Comparison of ENCODE assay signal across 35 mouse cellular contexts in genomic region chr6:145590501-145591293, GRCm38 (mm10). TPM values are rescaled to one million over a fixed set of nuclear protein-coding genes. Genes with fewer than 3 reads are reported as not detected.
DNase-seq lines count a peak whose midpoint lies in the region; ATAC-seq and TF ChIP-seq lines count a peak whose summit lies in the region.
"Had no signal": no experiment of that assay in that cellular context is flagged by ENCODE, and none has a peak within 500 bp of the region (broad histone marks: within the 10 kb centered on the region; RNA-seq: fewer than 3 reads in every experiment).

No protein-coding gene starts in this region.

- no peak for TF ChIP-seq POLR2A in embryonic fibroblast, embryonic 13.5 days (IDR thresholded peaks at IDR 0.05; ENCODE audit: low read depth, low read length)

- no peak overlapping the region for H3K9ac ChIP-seq in kidney, postnatal 0 days (ENCODE audit: low read depth, low read length)
- H3K9ac ChIP-seq: embryonic facial prominence, embryonic 12.5 days; heart, embryonic 13.5 days; kidney, embryonic 15.5 days; liver, embryonic 14.5 days; neural tube, embryonic 12.5 days had no signal

- peak; percentile 52; the same call in 1 of the 2 replicates for ATAC-seq in kidney, postnatal 0 days (replicated peaks; ENCODE audit: low FRiP score, low read depth)
- ATAC-seq: intestine, embryonic 16.5 days had no signal

- no peaks in the 10 kb centered on the region for H3K27me3 ChIP-seq in kidney, postnatal 0 days (ENCODE audit: insufficient read depth, low read length)
- H3K27me3 ChIP-seq in embryonic facial prominence, embryonic 10.5 days (replicated peaks; ENCODE audit: low read depth, poor library complexity, severe bottlenecking): no peaks in the 10 kb centered on the region
- H3K27me3 ChIP-seq: embryonic facial prominence, embryonic 12.5 days; heart, embryonic 13.5 days; kidney, embryonic 15.5 days; neural tube, embryonic 12.5 days had no signal

- no peaks in the 10 kb centered on the region for H3K9me3 ChIP-seq in kidney, postnatal 0 days (replicated peaks; ENCODE audit: low read length)
- H3K9me3 ChIP-seq in embryonic facial prominence, embryonic 10.5 days: no peaks in the 10 kb centered on the region
- H3K9me3 ChIP-seq: embryonic facial prominence, embryonic 12.5 days; heart, embryonic 13.5 days; kidney, embryonic 15.5 days; midbrain, embryonic 10.5 days; neural tube, embryonic 12.5 days had no signal

- no peak overlapping the region for H3K4me3 ChIP-seq in kidney, postnatal 0 days (replicated peaks; ENCODE audit: low read depth, low read length)
- no peak overlapping the region for H3K4me3 ChIP-seq in embryonic facial prominence, embryonic 10.5 days
- no peak overlapping the region for H3K4me3 ChIP-seq in embryonic fibroblast, embryonic 13.5 days (ENCODE audit: insufficient read depth, low read length)
- H3K4me3 ChIP-seq: embryonic facial prominence, embryonic 12.5 days; erythroblast, embryonic 14.5 days; heart, adult 2 months; heart, embryonic 13.5 days; kidney, embryonic 15.5 days; midbrain, embryonic 10.5 days; myocyte; neural tube, embryonic 12.5 days had no signal

- no peak for TF ChIP-seq CTCF in kidney, postnatal 0 days (IDR thresholded peaks at IDR 0.05; ENCODE audit: low read depth)
- TF ChIP-seq CTCF in embryonic fibroblast, embryonic 13.5 days (IDR thresholded peaks at IDR 0.05; ENCODE audit: borderline replicate concordance, insufficient read depth, low read length): no peak

- peaks cover 13% of the 10 kb centered on the region for H3K4me1 ChIP-seq in kidney, postnatal 0 days (replicated peaks; ENCODE audit: insufficient read depth, low read length)
- H3K4me1 ChIP-seq in embryonic facial prominence, embryonic 10.5 days: peaks cover 17% of the 10 kb centered on the region
- H3K4me1 ChIP-seq in embryonic fibroblast, embryonic 13.5 days (ENCODE audit: control insufficient read depth, insufficient read depth, low read length): peaks cover 12% of the 10 kb centered on the region

- H3K27ac ChIP-seq in kidney, postnatal 0 days: no peak overlapping the region
- peak overlapping the region; percentile 48 for H3K27ac ChIP-seq in embryonic facial prominence, embryonic 10.5 days (replicated peaks)
- H3K27ac ChIP-seq in embryonic fibroblast, embryonic 13.5 days (ENCODE audit: insufficient read depth, low read length): peak overlapping the region; percentile 80
- H3K27ac ChIP-seq: embryonic facial prominence, embryonic 12.5 days; heart, adult 2 months; heart, embryonic 13.5 days; kidney, embryonic 15.5 days; liver, embryonic 14.5 days; midbrain, embryonic 10.5 days; neural tube, embryonic 12.5 days had no signal

- DNase-seq in heart, adult 11 months: peak; percentile 54
- DNase-seq in heart, adult 18-20 months: no peak
- DNase-seq in kidney, postnatal 0 days (ENCODE audit: low spot score): no peak
- DNase-seq in kidney, postnatal 10 days: no peak
- no peak for DNase-seq in embryonic facial prominence, embryonic 10.5 days (ENCODE audit: low spot score)
- no peak for DNase-seq in cerebellum, adult 9-11 months
- DNase-seq: adrenal gland, postnatal 25 days; B cell, adult 2 months; cerebellum, adult 2 months; cerebellum, postnatal 25 days; gastrocnemius, postnatal 14 days; heart, adult 2 months; heart, postnatal 10 days; layer of hippocampus, postnatal 36 days; left cerebral cortex, postnatal 4 days; liver; lung, adult 2 months; right cerebral cortex, adult 18-20 months; right cerebral cortex, postnatal 4 days; thymus, postnatal 4 days had no signal

- no peaks in the 10 kb centered on the region for H3K36me3 ChIP-seq in kidney, postnatal 0 days (ENCODE audit: insufficient read depth, low read length)
- H3K36me3 ChIP-seq in embryonic facial prominence, embryonic 10.5 days (replicated peaks): no peaks in the 10 kb centered on the region
- H3K36me3 ChIP-seq: embryonic facial prominence, embryonic 12.5 days; heart, embryonic 13.5 days; kidney, embryonic 15.5 days; midbrain, embryonic 10.5 days; neural tube, embryonic 12.5 days had no signal

- 47% methylated on average over 11 of the region's 11 CpGs for WGBS in kidney, postnatal 0 days
- WGBS in embryonic facial prominence, embryonic 10.5 days: 89% methylated on average over 11 of the region's 11 CpGs

- H3K4me2 ChIP-seq in kidney, postnatal 0 days (ENCODE audit: low read length): no peak overlapping the region
- H3K4me2 ChIP-seq: embryonic facial prominence, embryonic 12.5 days; heart, embryonic 13.5 days; kidney, embryonic 15.5 days; neural tube, embryonic 12.5 days had no signal

RNA-seq across cellular contexts. Expression of gene Lmntd1, which starts 23.4 kb away (rescaled TPM):
- 1 to 10 TPM; 2.2 to 2.3 TPM for total RNA-seq in heart, adult 18-20 months (2021)
- polyA plus RNA-seq in kidney, postnatal 0 days (2015; fragmentation: Nextera tagmentation; extraction: Ambion mirVana): 2.6 and 3.0 TPM in 2 replicates
- 0.15 TPM in 1 of 2 replicates, not detected in the other for polyA plus RNA-seq in embryonic facial prominence, embryonic 10.5 days (2016; fragmentation: Nextera tagmentation; extraction: Ambion mirVana)
- 1.2 TPM in 1 of 2 replicates, not detected in the other for polyA plus RNA-seq in embryonic fibroblast, embryonic 13.5 days (2011; ENCODE audit: insufficient read length, low read depth, missing spikeins)
- total RNA-seq: hematopoietic stem cell, adult 5-6 weeks; megakaryocyte progenitor cell, adult 5-6 weeks had no signal
- polyA plus RNA-seq: erythroblast, embryonic 14.5 days; myocyte had no signal

RNA-seq across cellular contexts. Expression of gene Tuba3b, which starts 24.9 kb away (rescaled TPM):
- total RNA-seq in heart, adult 18-20 months (2021): under 1 TPM; 0.30 to 0.41 TPM
- polyA plus RNA-seq in kidney, postnatal 0 days (2015; fragmentation: Nextera tagmentation; extraction: Ambion mirVana): not detected in 2 replicates
- not detected in 2 replicates for polyA plus RNA-seq in embryonic facial prominence, embryonic 10.5 days (2016; fragmentation: Nextera tagmentation; extraction: Ambion mirVana)
- not detected in 2 replicates for polyA plus RNA-seq in embryonic fibroblast, embryonic 13.5 days (2011; ENCODE audit: insufficient read length, low read depth, missing spikeins)
- total RNA-seq: adrenal gland, adult 18-20 months; adrenal gland, postnatal 25 days; gastrocnemius, postnatal 14 days; hematopoietic stem cell, adult 5-6 weeks; layer of hippocampus, postnatal 36 days; left cerebral cortex, postnatal 4 days; megakaryocyte progenitor cell, adult 5-6 weeks had no signal
- polyA plus RNA-seq: cerebellum, adult 2 months; embryonic facial prominence, embryonic 12.5 days; erythroblast, embryonic 14.5 days; heart, embryonic 13.5 days; intestine, embryonic 16.5 days; kidney, embryonic 15.5 days; large intestine, adult 2 months; liver, embryonic 14.5 days; midbrain, embryonic 10.5 days; myocyte; neural tube, embryonic 12.5 days; spleen, adult 2 months had no signal
